Comparison of ENCODE assay signal across 26 mouse cellular contexts in the genomic region with DNA sequence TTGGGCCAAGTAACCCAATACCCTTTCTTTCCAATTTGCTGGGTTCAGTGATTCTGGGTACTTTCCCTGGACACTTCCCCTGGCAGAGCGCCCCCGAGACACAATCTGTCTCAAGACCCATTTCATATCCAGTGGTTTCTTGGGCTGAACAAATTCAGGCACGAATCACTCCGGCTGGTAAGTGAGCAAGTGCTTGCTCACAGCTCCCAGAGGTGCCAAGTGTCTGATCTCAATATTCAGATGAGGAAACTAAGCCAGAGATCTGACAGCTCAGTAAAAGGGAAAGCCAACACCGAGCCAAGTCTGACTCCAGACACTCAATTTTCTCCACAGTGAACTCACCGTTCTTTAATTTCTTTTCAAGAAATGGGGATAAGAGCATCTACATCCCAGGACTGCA. TPM values are rescaled to one million over a fixed set of nuclear protein-coding genes. Genes with fewer than 3 reads are reported as not detected.
DNase-seq lines count a peak whose midpoint lies in the region; ATAC-seq and TF ChIP-seq lines count a peak whose summit lies in the region.
"Had no signal": no experiment of that assay in that cellular context is flagged by ENCODE, and none has a peak within 500 bp of the region (broad histone marks: within the 10 kb centered on the region; RNA-seq: fewer than 3 reads in every experiment).

No protein-coding gene starts in this region.

- H3K4me1 ChIP-seq in forebrain, embryonic 16.5 days (replicated peaks; ENCODE audit: control insufficient read depth, insufficient read depth, low read length): peaks cover 4% of the 10 kb centered on the region; the same call in 1 of the 2 replicates
- peaks cover 11% of the 10 kb centered on the region; the same call in 1 of the 2 replicates for H3K4me1 ChIP-seq in forebrain, embryonic 15.5 days
- H3K4me1 ChIP-seq in intestine, postnatal 0 days (replicated peaks; ENCODE audit: control insufficient read depth, insufficient read depth, low read length): no peaks in the 10 kb centered on the region
- H3K4me1 ChIP-seq: forebrain, embryonic 12.5 days; heart, embryonic 10.5 days; liver, embryonic 13.5 days; midbrain, embryonic 13.5 days; stomach, embryonic 15.5 days had no signal

- WGBS in forebrain, embryonic 16.5 days: 60% methylated on average over 6 of the region's 6 CpGs
- WGBS in forebrain, embryonic 15.5 days: 68% methylated on average over 6 of the region's 6 CpGs
- WGBS in intestine, postnatal 0 days: 88% methylated on average over 6 of the region's 6 CpGs

- no peak for TF ChIP-seq POLR2A in brain, embryonic 14.5 days (IDR thresholded peaks at IDR 0.05; ENCODE audit: borderline replicate concordance, extremely low read depth, insufficient read depth, insufficient read length, poor library complexity, severe bottlenecking)

- intact Hi-C loops in gastrocnemius, postnatal 14 days (cut with DNase I; ENCODE audit: low total_unique reads): no loop called here

- no peak for TF ChIP-seq CTCF in brain, embryonic 14.5 days (IDR thresholded peaks at IDR 0.05; ENCODE audit: borderline replicate concordance, extremely low read depth, insufficient read depth, insufficient read length)
- no peak for TF ChIP-seq CTCF in intestine, postnatal 0 days (IDR thresholded peaks at IDR 0.05; ENCODE audit: low read depth)

- no peak overlapping the region for H3K27ac ChIP-seq in forebrain, embryonic 16.5 days (ENCODE audit: low read length)
- H3K27ac ChIP-seq in forebrain, embryonic 15.5 days (replicated peaks): no peak overlapping the region
- no peak overlapping the region for H3K27ac ChIP-seq in intestine, postnatal 0 days (ENCODE audit: low read depth, low read length)
- H3K27ac ChIP-seq: forebrain, embryonic 12.5 days; heart, embryonic 10.5 days; hindbrain, embryonic 14.5 days; layer of hippocampus, adult 2 months; liver, embryonic 13.5 days; midbrain, embryonic 13.5 days; stomach, embryonic 15.5 days had no signal

- no peaks in the 10 kb centered on the region for H3K9me3 ChIP-seq in forebrain, embryonic 16.5 days (ENCODE audit: control insufficient read depth, low read length)
- H3K9me3 ChIP-seq in forebrain, embryonic 15.5 days: no peaks in the 10 kb centered on the region
- no peaks in the 10 kb centered on the region for H3K9me3 ChIP-seq in intestine, postnatal 0 days (ENCODE audit: control insufficient read depth)
- H3K9me3 ChIP-seq: forebrain, embryonic 12.5 days; heart, embryonic 10.5 days; liver, embryonic 13.5 days; megakaryocyte, embryonic 14.5 days; midbrain, embryonic 13.5 days; stomach, embryonic 15.5 days had no signal

- H3K27me3 ChIP-seq in forebrain, embryonic 16.5 days (replicated peaks; ENCODE audit: control insufficient read depth, insufficient read depth, low read length): no peaks in the 10 kb centered on the region
- H3K27me3 ChIP-seq in forebrain, embryonic 15.5 days: no peaks in the 10 kb centered on the region
- H3K27me3 ChIP-seq in intestine, postnatal 0 days (replicated peaks; ENCODE audit: control insufficient read depth, insufficient read depth, low read length): no peaks in the 10 kb centered on the region
- H3K27me3 ChIP-seq: forebrain, embryonic 12.5 days; liver, embryonic 13.5 days; megakaryocyte, embryonic 14.5 days; midbrain, embryonic 13.5 days; stomach, embryonic 15.5 days had no signal

- no peak overlapping the region for H3K9ac ChIP-seq in forebrain, embryonic 16.5 days (replicated peaks; ENCODE audit: low read depth, low read length)
- no peak overlapping the region for H3K9ac ChIP-seq in forebrain, embryonic 15.5 days (replicated peaks)
- no peak overlapping the region for H3K9ac ChIP-seq in intestine, postnatal 0 days (ENCODE audit: low read depth, low read length)
- H3K9ac ChIP-seq: forebrain, embryonic 12.5 days; hindbrain, embryonic 14.5 days; liver, embryonic 13.5 days; midbrain, embryonic 13.5 days; stomach, embryonic 15.5 days had no signal

- no peaks in the 10 kb centered on the region for H3K36me3 ChIP-seq in forebrain, embryonic 16.5 days (ENCODE audit: control insufficient read depth, insufficient read depth)
- H3K36me3 ChIP-seq in forebrain, embryonic 15.5 days: no peaks in the 10 kb centered on the region
- no peaks in the 10 kb centered on the region for H3K36me3 ChIP-seq in intestine, postnatal 0 days (ENCODE audit: control insufficient read depth, insufficient read depth)
- H3K36me3 ChIP-seq: forebrain, embryonic 12.5 days; heart, embryonic 10.5 days; liver, embryonic 13.5 days; midbrain, embryonic 13.5 days; stomach, embryonic 15.5 days had no signal

- no peak overlapping the region for H3K4me3 ChIP-seq in forebrain, embryonic 16.5 days (replicated peaks; ENCODE audit: low read length)
- no peak overlapping the region for H3K4me3 ChIP-seq in forebrain, embryonic 15.5 days
- H3K4me3 ChIP-seq in intestine, postnatal 0 days (ENCODE audit: low read depth, low read length): no peak overlapping the region
- H3K4me3 ChIP-seq: forebrain, embryonic 12.5 days; heart, embryonic 10.5 days; layer of hippocampus, adult 2 months; liver, embryonic 13.5 days; megakaryocyte, embryonic 14.5 days; midbrain, embryonic 13.5 days; stomach, embryonic 15.5 days had no signal

- DNase-seq in gastrocnemius, postnatal 25 days: peak; percentile 29
- DNase-seq in gastrocnemius, postnatal 14 days: no peak
- peak; percentile 66 for DNase-seq in Muller cell, postnatal 12 days (ENCODE audit: inconsistent ontology term)
- peak; percentile 68 for DNase-seq in brain, embryonic 14.5 days (ENCODE audit: low read depth)
- no peak for DNase-seq in urinary bladder, postnatal 10 days (ENCODE audit: low spot score)
- DNase-seq: adrenal gland, postnatal 14 days; cerebellum, adult 11-12 months; heart, postnatal 4 days; kidney, postnatal 25 days; liver, embryonic 13.5 days; lung, adult 2 months; lung, postnatal 14 days; thymus, adult 2 months; thymus, postnatal 4 days had no signal

- ATAC-seq in forebrain, embryonic 16.5 days: peak; percentile 57
- ATAC-seq in forebrain, embryonic 15.5 days (replicated peaks): no peak
- no peak for ATAC-seq in intestine, postnatal 0 days
- ATAC-seq: activated CD4-positive, CD25-positive, alpha-beta regulatory T cell, adult 4 months; inflammation-experienced regulatory T-cells, adult 6 months; midbrain, embryonic 13.5 days had no signal

- H3K4me2 ChIP-seq in forebrain, embryonic 16.5 days (ENCODE audit: low read length): no peak overlapping the region
- no peak overlapping the region for H3K4me2 ChIP-seq in forebrain, embryonic 15.5 days (replicated peaks)
- no peak overlapping the region for H3K4me2 ChIP-seq in intestine, postnatal 0 days (replicated peaks; ENCODE audit: low read depth)
- H3K4me2 ChIP-seq: forebrain, embryonic 12.5 days; hindbrain, embryonic 14.5 days; liver, embryonic 13.5 days; midbrain, embryonic 13.5 days; stomach, embryonic 15.5 days had no signal

RNA-seq across cellular contexts. Expression of gene Slc16a9, which starts 21.6 kb away (rescaled TPM):
- 1.2 and 1.7 TPM in 2 replicates for polyA plus RNA-seq in forebrain, embryonic 16.5 days (2015; fragmentation: Nextera tagmentation; extraction: Ambion mirVana)
- 1.5 and 1.6 TPM in 2 replicates for polyA plus RNA-seq in forebrain, embryonic 15.5 days (2015; fragmentation: Nextera tagmentation; extraction: Ambion mirVana)
- total RNA-seq in gastrocnemius, postnatal 25 days (2021): 1 to 10 TPM; 2.8 to 8.5 TPM
- 1 to 10 TPM; 5.9 to 6.0 TPM for total RNA-seq in gastrocnemius, postnatal 14 days (2021)
- 1.4 and 2.4 TPM in 2 replicates for polyA plus RNA-seq in brain, embryonic 14.5 days (2012; rRNA removed)
- polyA plus RNA-seq in intestine, postnatal 0 days (2015; fragmentation: Nextera tagmentation; extraction: Ambion mirVana): 0.52 and 0.78 TPM in 2 replicates
- polyA plus RNA-seq: activated CD4-positive, CD25-positive, alpha-beta regulatory T cell, adult 4 months; inflammation-experienced regulatory T-cells, adult 6 months had no signal

Comparison
In these comparisons a context has a peak if more than half of its experiments do, and no peak if none do; other contexts are left out.
1. DNase-seq: peak in gastrocnemius, postnatal 25 days (single experiment), Muller cell, postnatal 12 days (single experiment) and brain, embryonic 14.5 days (single experiment); none in gastrocnemius, postnatal 14 days (single experiment) and urinary bladder, postnatal 10 days (single experiment).